Mouse (Mus musculus) limb, embryonic 14.5 days (tissue): ENCODE results near the gene Dkk3. TPM values are rescaled to one million over a fixed set of nuclear protein-coding genes. Genes with fewer than 3 reads are reported as not detected.

Experiments
- ATAC-seq: fragments of 200-750 bp; cut with Nextera tagmentation; 2 replicates; pipeline ENCODE4 v1.8.0; 2017; ENCODE audit warnings: low read depth, moderate number of reproducible peaks, moderate TSS enrichment; ENCODE audit not compliant: low FRiP score
- DNase-seq: peaks from one replicate; pipeline ENCODE4 v3.0.0-alpha.2; 2015; ENCODE audit warnings: low spot score
- H3K27ac ChIP-seq: fragments of 300-500 bp; sonication (generic); replicated peaks from 2 replicates; pipeline ENCODE4 v1.5.1; 2014; ENCODE audit warnings: low read depth, mild to moderate bottlenecking, low read length, moderate library complexity, mixed read lengths
- H3K27me3 ChIP-seq: fragments of 300-500 bp; sonication (generic); 2 replicates; pipeline ENCODE4 v1.6.1; 2014; ENCODE audit warnings: low read length, mixed read lengths; ENCODE audit not compliant: control insufficient read depth, insufficient read depth
- H3K36me3 ChIP-seq: fragments of 300-500 bp; sonication (generic); 2 replicates; pipeline ENCODE4 v1.6.1; 2014; ENCODE audit warnings: mild to moderate bottlenecking, low read length, moderate library complexity, mixed read lengths; ENCODE audit not compliant: control insufficient read depth, insufficient read depth
- H3K4me1 ChIP-seq: fragments of 300-500 bp; sonication (generic); 2 replicates; pipeline ENCODE4 v1.6.1; 2014; ENCODE audit warnings: antibody characterized with exemption, low read length, mixed read lengths; ENCODE audit not compliant: control insufficient read depth, insufficient read depth
- H3K4me2 ChIP-seq: fragments of 300-500 bp; sonication (generic); replicated peaks from 2 replicates; pipeline ENCODE4 v1.6.1; 2014; ENCODE audit warnings: low read depth, mild to moderate bottlenecking, low read length, moderate library complexity; ENCODE audit not compliant: severe bottlenecking
- H3K4me3 ChIP-seq: fragments of 300-500 bp; sonication (generic); replicated peaks from 2 replicates; pipeline ENCODE4 v1.5.1; 2014; ENCODE audit warnings: low read length
- H3K9ac ChIP-seq: fragments of 300-500 bp; sonication (generic); 2 replicates; pipeline ENCODE4 v1.6.1; 2014; ENCODE audit warnings: mild to moderate bottlenecking, low read depth, low read length, moderate library complexity; ENCODE audit not compliant: severe bottlenecking
- H3K9me3 ChIP-seq: fragments of 300-500 bp; sonication (generic); 2 replicates; pipeline ENCODE4 v1.6.1; 2016; ENCODE audit warnings: low read length; ENCODE audit not compliant: control insufficient read depth
- POLR2A ChIP-seq: fragments of 200-500 bp; IDR thresholded peaks from 2 replicates; pipeline ENCODE4 v1.8.0; 2012; ENCODE audit warnings: inconsistent platforms, mild to moderate bottlenecking, moderate library complexity, borderline replicate concordance; ENCODE audit not compliant: insufficient read depth, insufficient read length; ENCODE audit errors: extremely low read depth
- WGBS: fragments of 180-500 bp; shearing (Covaris S2); extraction: QIAGEN DNeasy Blood & Tissue Kit; methylation state at CpG from one replicate; pipeline ENCODE4 v1.1.7; 2014; 5-methylcytosine and 5-hydroxymethylcytosine counted together
- polyA plus RNA-seq, 2 experiments: library from polyadenylated mRNA; depleted of rRNA in 1 of 2; stranded (reverse) in 1 of 2; unstranded in 1 of 2; fragments of >200 nt; fragmentation: Nextera tagmentation in 1 of 2; extraction: Ambion mirVana in 1 of 2; gene quantifications; 2 replicates each; pipeline versions ENCODE4 v1.2.1 to v1.2.3; 2012 to 2014

The Dkk3 gene
- polyA plus RNA-seq, 2 experiments: 37.9 to 62.6 TPM

- no peak for TF ChIP-seq POLR2A
- Histone ChIP-seq H3K27ac (no peak overlapping the region), H3K4me2 (no peak overlapping the region), H3K36me3 (peaks cover 59% of the 10 kb centered on the region), H3K9me3 (no peaks in the 10 kb centered on the region), H3K4me1 (no peaks in the 10 kb centered on the region), H3K9ac (no peak overlapping the region), H3K27me3 (no peaks in the 10 kb centered on the region), H3K4me3 (no peak overlapping the region)
- peak; percentile 16 for DNase-seq
- peak; percentile 55; the same call in 1 of the 2 replicates for ATAC-seq
- 53% methylated on average over 2 of the region's 2 CpGs for WGBS
Measured at GRCm38 (mm10) chr7:112084222-112084621, 74.6 kb downstream of the Dkk3 start.

- 78% methylated on average over 1 of the region's 1 CpGs for WGBS
- Histone ChIP-seq H3K36me3 (peaks cover 54% of the 10 kb centered on the region), H3K4me1 (no peaks in the 10 kb centered on the region)
Measured at GRCm38 (mm10) chr7:112082636-112083035, 76.2 kb downstream of the Dkk3 start.

GRCm38 (mm10) chr7:112074868-112075267 lies 84.0 kb downstream of the Dkk3 start:
- Histone ChIP-seq H3K9me3 (no peaks in the 10 kb centered on the region), H3K27ac (no peak overlapping the region), H3K27me3 (no peaks in the 10 kb centered on the region), H3K9ac (no peak overlapping the region), H3K4me3 (no peak overlapping the region), H3K4me1 (no peaks in the 10 kb centered on the region), H3K36me3 (peaks cover 49% of the 10 kb centered on the region), H3K4me2 (no peak overlapping the region)
- 92% methylated on average over 5 of the region's 5 CpGs for WGBS
- DNase-seq: no peak
- TF ChIP-seq POLR2A: no peak
- ATAC-seq: no peak

More at GRCm38 (mm10) chr7:112082636-112083035, 76.2 kb downstream of the Dkk3 start:
- Histone ChIP-seq H3K9me3 (no peaks in the 10 kb centered on the region), H3K4me3 (no peak overlapping the region), H3K27me3 (no peaks in the 10 kb centered on the region), H3K9ac (no peak overlapping the region), H3K27ac (no peak overlapping the region), H3K4me2 (no peak overlapping the region)
- DNase-seq: no peak
- TF ChIP-seq POLR2A: no peak
- no peak for ATAC-seq

Other genes starting within 250 kb of the Dkk3 start
- gene Usp47, start 135.6 kb downstream of the Dkk3 start, polyA plus RNA-seq (2012; rRNA removed): 42.0 and 51.9 TPM in 2 replicates
- 81.2 and 89.5 TPM in 2 replicates for gene Usp47, start 135.6 kb downstream of the Dkk3 start, polyA plus RNA-seq (2014; fragmentation: Nextera tagmentation; extraction: Ambion mirVana)
- gene Mical2, start 66.8 kb upstream of the Dkk3 start, polyA plus RNA-seq (2012; rRNA removed): 6.6 and 7.5 TPM in 2 replicates
- gene Mical2, start 66.8 kb upstream of the Dkk3 start, polyA plus RNA-seq (2014; fragmentation: Nextera tagmentation; extraction: Ambion mirVana): 4.0 and 5.0 TPM in 2 replicates